In genomic region chr3:34552542-34553208, GRCm38 (mm10) we compare ENCODE assay signal across 17 mouse cellular contexts.
DNase-seq lines count a peak whose midpoint lies in the region; ATAC-seq lines count a peak whose summit lies in the region.
"Had no signal": no experiment of that assay in that cellular context is flagged by ENCODE, and none has a peak within 500 bp of the region (broad histone marks: within the 10 kb centered on the region; RNA-seq: fewer than 3 reads in every experiment).

No protein-coding gene starts in this region.

- WGBS in intestine, embryonic 14.5 days, result 56% methylated on average over 16 of the region's 17 CpGs
- WGBS in intestine, embryonic 15.5 days, result 59% methylated on average over 17 of the region's 17 CpGs
- 59% methylated on average over 15 of the region's 17 CpGs for WGBS in embryonic facial prominence, embryonic 11.5 days
- 32% methylated on average over 17 of the region's 17 CpGs for WGBS in embryonic facial prominence, embryonic 15.5 days
- WGBS in limb, embryonic 13.5 days, result 40% methylated on average over 16 of the region's 17 CpGs

- H3K27me3 ChIP-seq in intestine, embryonic 14.5 days (replicated peaks; ENCODE audit: control insufficient read depth, insufficient read depth, low read length), result no peaks in the 10 kb centered on the region
- no peaks in the 10 kb centered on the region for H3K27me3 ChIP-seq in intestine, embryonic 15.5 days (replicated peaks)
- H3K27me3 ChIP-seq in embryonic facial prominence, embryonic 11.5 days (ENCODE audit: control insufficient read depth, insufficient read depth, low read length), result no peaks in the 10 kb centered on the region
- H3K27me3 ChIP-seq in embryonic facial prominence, embryonic 15.5 days, result no peaks in the 10 kb centered on the region
- H3K27me3 ChIP-seq in limb, embryonic 13.5 days, result no peaks in the 10 kb centered on the region

- ATAC-seq in intestine, embryonic 14.5 days (replicated peaks; ENCODE audit: low FRiP score, low TSS enrichment, low read depth), result no peak
- no peak for ATAC-seq in intestine, embryonic 15.5 days
- ATAC-seq in embryonic facial prominence, embryonic 11.5 days (replicated peaks; ENCODE audit: insufficient number of reproducible peaks, low FRiP score, low TSS enrichment, low read depth), result no peak
- ATAC-seq in embryonic facial prominence, embryonic 15.5 days (ENCODE audit: insufficient number of reproducible peaks, low FRiP score, low TSS enrichment, low read depth), result no peak
- ATAC-seq in limb, embryonic 13.5 days (ENCODE audit: low FRiP score, low read depth), result peak; percentile 40; the same call in 1 of the 2 replicates

- no peaks in the 10 kb centered on the region for H3K4me1 ChIP-seq in intestine, embryonic 14.5 days (replicated peaks; ENCODE audit: control insufficient read depth, insufficient read depth, low read length)
- no peaks in the 10 kb centered on the region for H3K4me1 ChIP-seq in intestine, embryonic 15.5 days (replicated peaks)
- no peaks in the 10 kb centered on the region for H3K4me1 ChIP-seq in embryonic facial prominence, embryonic 11.5 days (ENCODE audit: control insufficient read depth, insufficient read depth, low read length)
- no peaks in the 10 kb centered on the region for H3K4me1 ChIP-seq in embryonic facial prominence, embryonic 15.5 days
- 0 out of 2 replicates have a peak, but pooled peaks cover 8% of the 10 kb centered on the region for H3K4me1 ChIP-seq in limb, embryonic 13.5 days

- H3K4me3 ChIP-seq in intestine, embryonic 14.5 days (ENCODE audit: low read depth, low read length), result no peak overlapping the region
- no peak overlapping the region for H3K4me3 ChIP-seq in intestine, embryonic 15.5 days (replicated peaks)
- H3K4me3 ChIP-seq in embryonic facial prominence, embryonic 11.5 days (ENCODE audit: low read depth, low read length), result no peak overlapping the region
- no peak overlapping the region for H3K4me3 ChIP-seq in embryonic facial prominence, embryonic 15.5 days (replicated peaks)
- H3K4me3 ChIP-seq in limb, embryonic 13.5 days, result no peak overlapping the region
- H3K4me3 ChIP-seq: erythroblast, embryonic 14.5 days; gastrocnemius, adult 2 months had no signal

- no peaks in the 10 kb centered on the region for H3K36me3 ChIP-seq in intestine, embryonic 14.5 days (ENCODE audit: control insufficient read depth, insufficient read depth, low read length)
- no peaks in the 10 kb centered on the region for H3K36me3 ChIP-seq in intestine, embryonic 15.5 days
- no peaks in the 10 kb centered on the region for H3K36me3 ChIP-seq in embryonic facial prominence, embryonic 11.5 days (replicated peaks; ENCODE audit: control insufficient read depth, insufficient read depth, low read depth, low read length)
- H3K36me3 ChIP-seq in embryonic facial prominence, embryonic 15.5 days, result no peaks in the 10 kb centered on the region
- H3K36me3 ChIP-seq in limb, embryonic 13.5 days, result no peaks in the 10 kb centered on the region

- no peak overlapping the region for H3K9ac ChIP-seq in intestine, embryonic 14.5 days (ENCODE audit: low read length)
- no peak overlapping the region for H3K9ac ChIP-seq in intestine, embryonic 15.5 days
- H3K9ac ChIP-seq in embryonic facial prominence, embryonic 11.5 days (replicated peaks; ENCODE audit: low read length), result no peak overlapping the region
- H3K9ac ChIP-seq in embryonic facial prominence, embryonic 15.5 days, result no peak overlapping the region
- H3K9ac ChIP-seq in limb, embryonic 13.5 days, result no peak overlapping the region
- H3K9ac ChIP-seq: liver, embryonic 14.5 days had no signal

- peak; percentile 24 for DNase-seq in intestine, embryonic 14.5 days (ENCODE audit: low spot score)
- peak; percentile 55 for DNase-seq in embryonic facial prominence, embryonic 11.5 days (ENCODE audit: low spot score)
- DNase-seq in retina, embryonic 14.5 days (ENCODE audit: low spot score), result no peak
- DNase-seq in layer of hippocampus, postnatal 10 days (ENCODE audit: low spot score in 2 of 2), result no peak
- DNase-seq: adrenal gland, postnatal 14 days; cerebellum, postnatal 14 days; gastrocnemius, adult 2 months; kidney, adult 8-10 months; kidney, postnatal 4 days; lung, postnatal 14 days; right cerebral cortex, postnatal 4 days; thymus, adult 2 months had no signal

- H3K27ac ChIP-seq in intestine, embryonic 14.5 days (ENCODE audit: low read depth), result no peak overlapping the region
- H3K27ac ChIP-seq in intestine, embryonic 15.5 days, result no peak overlapping the region
- no peak overlapping the region for H3K27ac ChIP-seq in embryonic facial prominence, embryonic 11.5 days (replicated peaks; ENCODE audit: low read depth, low read length)
- H3K27ac ChIP-seq in embryonic facial prominence, embryonic 15.5 days (replicated peaks), result no peak overlapping the region
- no peak overlapping the region for H3K27ac ChIP-seq in limb, embryonic 13.5 days
- H3K27ac ChIP-seq: gastrocnemius, adult 2 months; liver, embryonic 14.5 days had no signal

- H3K4me2 ChIP-seq in intestine, embryonic 14.5 days (ENCODE audit: low read length), result no peak overlapping the region
- no peak overlapping the region; the same call in 1 of the 2 replicates for H3K4me2 ChIP-seq in intestine, embryonic 15.5 days (replicated peaks)
- H3K4me2 ChIP-seq in embryonic facial prominence, embryonic 11.5 days (ENCODE audit: low read depth, low read length), result no peak overlapping the region
- peak overlapping the region; percentile 29; the same call in 1 of the 2 replicates for H3K4me2 ChIP-seq in embryonic facial prominence, embryonic 15.5 days (replicated peaks)
- H3K4me2 ChIP-seq in limb, embryonic 13.5 days (replicated peaks), result peak overlapping the region; percentile 35

- H3K9me3 ChIP-seq in intestine, embryonic 14.5 days (ENCODE audit: control insufficient read depth, low read length), result no peaks in the 10 kb centered on the region
- H3K9me3 ChIP-seq in intestine, embryonic 15.5 days, result no peaks in the 10 kb centered on the region
- no peaks in the 10 kb centered on the region for H3K9me3 ChIP-seq in embryonic facial prominence, embryonic 11.5 days (replicated peaks; ENCODE audit: control insufficient read depth, low read length)
- H3K9me3 ChIP-seq in embryonic facial prominence, embryonic 15.5 days (replicated peaks), result no peaks in the 10 kb centered on the region
- H3K9me3 ChIP-seq in limb, embryonic 13.5 days, result no peaks in the 10 kb centered on the region

Comparison
In these comparisons a context has a peak if more than half of its experiments do, and no peak if none do; other contexts are left out.
1. H3K4me2 ChIP-seq: peak in embryonic facial prominence, embryonic 15.5 days (single experiment) and limb, embryonic 13.5 days (single experiment); none in intestine, embryonic 14.5 days (single experiment), intestine, embryonic 15.5 days (single experiment) and embryonic facial prominence, embryonic 11.5 days (single experiment).
2. DNase-seq: peak in intestine, embryonic 14.5 days (single experiment) and embryonic facial prominence, embryonic 11.5 days (single experiment); none in retina, embryonic 14.5 days (single experiment) and layer of hippocampus, postnatal 10 days (0 of 2).